Mouse (Mus musculus): ENCODE data around the gene Kctd18. TPM values are rescaled to one million over a fixed set of nuclear protein-coding genes. Genes with fewer than 3 reads are reported as not detected.
"Not testable (repeated sequence)": the region's sequence is repeated elsewhere in the genome, so short reads cannot be mapped to it uniquely, and the experiment has no call there.

Kctd18 gene
- total RNA-seq (2015) (10.9 and 11.6 TPM in 2 replicates), total RNA-seq (2017) (17.4 and 18.7 TPM in 2 replicates)

DNA sequence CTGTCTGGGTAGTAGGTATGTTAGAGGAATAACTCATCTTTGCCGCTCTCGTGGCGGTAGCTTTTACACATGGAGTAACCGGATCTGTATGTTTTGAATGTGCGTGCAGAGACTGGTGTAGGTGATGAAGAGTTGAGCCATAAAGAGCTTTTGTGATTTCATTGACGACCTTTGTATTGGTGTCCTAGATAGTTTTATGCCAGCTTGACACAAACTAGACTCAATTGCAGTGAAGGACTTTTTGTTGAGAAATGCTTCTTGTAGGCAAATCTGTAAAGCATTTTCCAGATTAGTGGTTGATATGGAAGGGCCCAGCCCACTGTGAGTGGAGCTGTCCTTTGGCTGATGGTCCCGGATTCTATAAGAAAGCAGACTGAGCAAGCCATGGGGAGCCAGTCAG is at the start of gene Kctd18:
Gene Kctd18, minus strand, starts transcription at position 101 of the 400 bp plus-strand sequence.
- ATAC-seq (ENCODE audit: poor library complexity, severe bottlenecking) = no peak

DNA sequence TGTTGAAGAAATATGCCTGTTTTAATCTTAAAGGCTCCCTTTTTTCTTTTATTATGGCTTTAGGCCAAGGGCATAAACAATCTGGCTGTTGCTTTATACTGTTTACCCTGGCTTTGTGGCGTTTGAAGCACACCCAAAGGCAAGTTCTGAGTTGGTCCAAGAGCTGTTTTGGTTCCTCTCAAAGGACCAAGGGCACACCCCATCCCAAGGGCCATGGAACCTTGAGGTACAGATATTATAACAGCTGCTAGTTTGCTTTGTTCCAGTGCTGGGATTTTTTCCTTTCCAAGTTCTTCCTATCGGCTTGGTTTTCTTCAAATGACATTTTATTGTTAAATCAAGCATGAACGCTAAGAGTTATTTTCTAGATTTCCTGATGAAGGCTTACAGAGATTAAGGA is 46.9 kb upstream of the Kctd18 start:
- no peak for ATAC-seq (ENCODE audit: poor library complexity, severe bottlenecking)

GRCm38 (mm10) chr1:58065151-58065550 is 46.4 kb upstream of the Kctd18 start:
- no peak for ATAC-seq (ENCODE audit: poor library complexity, severe bottlenecking)

DNA sequence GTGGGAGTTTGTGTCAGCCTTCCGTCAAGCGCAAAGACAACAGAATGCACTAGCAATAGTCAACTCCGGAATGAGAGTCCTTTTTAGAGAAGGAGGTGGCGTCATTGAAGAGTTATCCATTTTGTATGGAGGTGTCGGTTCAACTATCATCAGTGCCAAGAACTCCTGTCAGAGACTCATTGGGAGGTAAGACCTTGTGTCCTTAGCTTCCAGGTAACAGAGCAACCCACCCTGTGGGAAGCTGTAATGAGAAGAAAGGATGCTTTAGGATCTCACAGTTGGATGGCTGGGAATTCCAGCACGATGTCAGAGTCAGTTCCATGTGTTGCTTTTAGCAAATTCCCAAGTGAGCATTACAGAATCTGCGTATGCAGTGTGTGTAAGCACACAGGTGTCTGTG is 43.4 kb upstream of the Kctd18 start:
- ATAC-seq (ENCODE audit: poor library complexity, severe bottlenecking) = no peak

DNA sequence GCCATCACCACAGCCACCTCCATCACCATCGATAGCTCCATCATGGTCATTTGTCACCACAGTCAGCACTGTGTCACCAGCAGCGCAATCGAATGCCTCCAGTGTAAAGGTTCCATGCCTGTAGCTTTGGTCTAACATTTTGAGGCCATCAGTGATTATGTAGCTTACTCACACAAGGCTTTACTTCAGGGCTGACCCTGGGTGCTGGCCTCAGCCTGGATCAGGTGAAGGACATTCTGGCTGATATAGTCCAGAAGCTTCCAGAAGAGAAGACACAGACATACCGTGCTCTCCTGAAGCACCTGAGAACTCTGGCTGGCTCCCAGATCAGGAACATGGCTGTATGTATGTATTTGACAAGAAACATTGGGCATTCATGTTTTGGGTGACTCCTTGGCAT is 40.1 kb upstream of the Kctd18 start:
- no peak for ATAC-seq (ENCODE audit: poor library complexity, severe bottlenecking)

- no peak for ATAC-seq (ENCODE audit: poor library complexity, severe bottlenecking)
Observed at GRCm38 (mm10) chr1:58056939-58057338, 38.2 kb upstream of the Kctd18 start.

DNA sequence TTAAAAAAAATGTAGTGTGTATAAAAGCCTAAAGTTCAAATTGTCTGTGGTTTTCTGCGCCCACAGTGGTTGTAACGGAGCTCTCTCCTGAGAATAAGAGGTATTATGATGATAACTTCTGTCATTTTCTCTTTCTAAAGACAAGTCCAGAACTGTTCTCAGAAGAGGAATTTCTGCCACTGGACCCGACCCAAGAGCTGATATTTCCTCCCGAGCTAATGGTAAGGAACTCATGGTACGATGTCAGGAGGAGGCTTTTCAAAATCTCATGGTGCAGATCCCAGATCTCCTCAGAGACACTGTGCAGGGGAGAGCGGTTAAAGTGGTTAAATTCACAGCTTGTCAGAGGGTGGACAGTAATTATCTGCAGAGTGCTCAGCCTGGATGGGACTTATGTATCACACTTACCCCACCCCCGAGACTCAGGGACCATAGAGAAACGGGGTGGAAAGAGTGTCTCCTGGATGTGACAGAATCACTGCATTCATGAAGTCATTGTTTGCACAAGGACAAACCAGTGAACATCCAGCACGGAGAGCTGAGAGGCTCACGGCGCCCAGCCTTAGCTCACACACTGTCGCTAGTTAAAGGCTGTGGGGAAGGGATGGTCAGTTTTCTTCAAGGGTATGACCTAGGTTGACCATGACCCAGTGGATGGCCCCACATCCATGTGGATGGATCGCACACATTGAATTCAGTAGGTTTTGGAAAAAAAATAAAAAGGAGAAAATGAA is 37.5 kb upstream of the Kctd18 start:
- no peak for ATAC-seq (ENCODE audit: poor library complexity, severe bottlenecking)

DNA sequence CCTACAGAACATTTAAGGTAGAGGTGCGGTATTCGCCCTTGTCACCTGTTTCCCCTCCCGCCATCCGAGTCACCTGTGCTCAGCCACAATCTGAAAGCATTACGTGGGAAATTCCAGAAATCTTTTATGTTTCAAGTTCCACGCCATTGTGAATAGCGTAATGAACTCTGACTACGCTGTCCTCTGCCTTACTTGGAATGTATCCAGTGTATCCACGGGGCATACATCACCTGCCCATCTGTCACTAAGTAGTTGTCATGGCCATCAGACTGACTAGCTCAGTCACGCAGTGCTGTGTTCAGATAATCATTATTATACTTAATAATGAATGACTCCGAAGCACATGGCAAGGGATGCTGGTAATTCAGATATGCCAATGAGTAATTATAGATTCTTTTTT is 36.8 kb upstream of the Kctd18 start:
- ATAC-seq (ENCODE audit: poor library complexity, severe bottlenecking) = no peak

DNA sequence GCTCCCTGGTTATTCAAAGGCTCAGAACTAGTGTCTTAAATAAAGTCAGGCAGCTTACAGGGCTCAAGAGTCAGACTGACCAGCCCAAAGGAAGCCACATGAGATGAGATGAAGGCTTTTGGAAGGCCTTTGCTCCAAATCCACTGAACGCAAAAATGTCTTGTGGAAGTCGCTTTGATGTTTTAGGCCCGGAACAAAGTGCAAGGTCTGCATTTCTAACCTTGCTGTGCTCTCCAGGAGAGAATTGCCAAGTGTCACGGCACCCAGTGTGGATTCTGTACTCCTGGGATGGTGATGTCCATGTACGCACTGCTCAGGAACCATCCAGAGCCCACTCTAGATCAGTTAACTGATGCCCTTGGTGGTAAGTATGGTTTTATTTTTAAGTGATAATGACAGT is 30.4 kb upstream of the Kctd18 start:
- no peak for ATAC-seq (ENCODE audit: poor library complexity, severe bottlenecking)

- no peak for ATAC-seq (ENCODE audit: poor library complexity, severe bottlenecking)
Observed at GRCm38 (mm10) chr1:58046721-58047290, 28.1 kb upstream of the Kctd18 start.

DNA sequence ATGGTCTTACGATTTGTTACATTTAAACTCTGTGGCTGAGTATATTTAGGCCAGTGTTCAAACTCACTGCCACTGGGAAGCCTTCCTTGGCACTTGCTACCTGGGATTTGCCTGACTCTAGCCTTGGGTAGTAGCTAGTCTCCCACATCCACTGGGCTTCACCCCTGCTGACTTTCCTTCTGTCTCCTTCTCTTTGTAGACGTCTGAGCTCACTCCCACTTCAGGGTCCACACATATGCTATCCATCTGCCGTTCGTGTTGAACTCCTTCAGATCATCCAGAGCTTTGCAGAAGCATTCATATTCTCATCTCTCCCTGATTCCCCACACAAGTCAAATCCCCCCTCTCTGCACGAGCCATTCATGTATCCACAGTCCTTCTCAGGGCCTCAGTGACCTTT is 26.8 kb upstream of the Kctd18 start:
- ATAC-seq (ENCODE audit: poor library complexity, severe bottlenecking) = no peak

GRCm38 (mm10) chr1:58045076-58045475 is 26.3 kb upstream of the Kctd18 start:
- no peak for ATAC-seq (ENCODE audit: poor library complexity, severe bottlenecking)

DNA sequence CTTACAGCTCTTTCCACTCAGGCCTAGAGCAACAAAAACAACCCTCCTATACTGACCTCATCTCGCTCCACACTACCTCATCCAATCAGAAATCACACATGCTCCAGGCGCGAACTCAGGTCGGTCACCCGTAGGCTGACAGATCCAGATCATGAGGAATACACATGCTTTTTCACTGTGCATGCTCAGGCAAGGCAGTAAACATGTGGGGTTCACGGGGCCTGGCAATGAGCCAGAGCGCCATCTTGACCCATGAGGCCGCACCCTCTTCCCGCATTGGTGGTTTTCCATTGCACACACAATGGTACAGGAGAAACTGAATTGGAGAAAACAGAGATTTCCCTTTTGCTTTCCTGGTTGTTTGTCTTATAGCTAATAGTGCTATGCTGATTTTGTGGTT is 18.6 kb upstream of the Kctd18 start:
- ATAC-seq (ENCODE audit: poor library complexity, severe bottlenecking) = not testable (repeated sequence)

GRCm38 (mm10) chr1:58031160-58031769 is 12.5 kb upstream of the Kctd18 start:
- ATAC-seq (ENCODE audit: poor library complexity, severe bottlenecking) = peak; percentile 76

GRCm38 (mm10) chr1:58030156-58030871 is 11.6 kb upstream of the Kctd18 start:
- no peak for ATAC-seq (ENCODE audit: poor library complexity, severe bottlenecking)

DNA sequence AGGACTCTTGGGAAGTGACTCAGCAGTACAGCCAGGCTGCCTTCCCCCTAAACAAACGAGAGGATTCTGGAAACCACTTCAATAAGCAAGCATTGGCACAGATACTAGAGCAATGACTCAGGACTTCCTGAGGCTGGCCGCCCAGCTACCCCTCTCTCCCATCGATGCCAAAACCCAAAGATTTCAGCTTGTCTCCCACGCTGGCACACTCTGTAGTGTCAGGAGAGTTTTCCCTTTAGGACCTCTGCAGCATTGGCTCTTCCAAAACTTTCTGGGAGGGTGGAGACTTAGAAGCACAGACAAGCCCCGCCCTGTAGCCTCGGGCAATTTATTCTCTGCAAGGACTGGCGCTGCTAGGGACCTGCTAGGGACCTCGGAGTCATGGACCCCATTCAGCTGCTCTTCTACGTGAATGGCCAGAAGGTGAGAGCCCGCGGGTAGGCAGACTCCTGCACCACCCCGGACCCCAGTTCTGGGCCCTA is 10.9 kb upstream of the Kctd18 start, which contains the start of gene Aox1:
Gene Aox1, plus strand, starts transcription at position 296 of the 482 bp plus-strand sequence.
- ATAC-seq (ENCODE audit: poor library complexity, severe bottlenecking) = peak; percentile 90

- no peak for ATAC-seq (ENCODE audit: poor library complexity, severe bottlenecking)
Observed at GRCm38 (mm10) chr1:58027707-58028106, 9.0 kb upstream of the Kctd18 start.

GRCm38 (mm10) chr1:58006388-58006787 is 12.4 kb downstream of the Kctd18 start:
- not testable (repeated sequence) for ATAC-seq (ENCODE audit: poor library complexity, severe bottlenecking)

GRCm38 (mm10) chr1:57998146-57998545 is 20.6 kb downstream of the Kctd18 start:
- ATAC-seq (ENCODE audit: poor library complexity, severe bottlenecking) = no peak

- peak; percentile 61 for ATAC-seq (ENCODE audit: poor library complexity, severe bottlenecking)
Observed at GRCm38 (mm10) chr1:57996133-57996615, 22.6 kb downstream of the Kctd18 start.

All from megakaryocyte, adult 5-6 weeks (primary cell).